Mouse (Mus musculus) thymus, postnatal 4 days (tissue): Measurements from ENCODE around the gene Simc1.

ENCODE experiments used
- DNase-seq: peaks from one replicate; pipeline ENCODE4 v3.0.0; 2021

Gene Simc1

GRCm38 (mm10) chr13:54589414-54589995, 85.9 kb downstream of the Simc1 start:
- no peak for DNase-seq

- peak; percentile 94 for DNase-seq
Measured at GRCm38 (mm10) chr13:54589996-54590951, 86.7 kb downstream of the Simc1 start, which contains the start of the genes Nop16 and Higd2a. Nop16 (minus strand) TSS chr13:54590090. Higd2a (plus strand) TSS chr13:54590207.

DNA sequence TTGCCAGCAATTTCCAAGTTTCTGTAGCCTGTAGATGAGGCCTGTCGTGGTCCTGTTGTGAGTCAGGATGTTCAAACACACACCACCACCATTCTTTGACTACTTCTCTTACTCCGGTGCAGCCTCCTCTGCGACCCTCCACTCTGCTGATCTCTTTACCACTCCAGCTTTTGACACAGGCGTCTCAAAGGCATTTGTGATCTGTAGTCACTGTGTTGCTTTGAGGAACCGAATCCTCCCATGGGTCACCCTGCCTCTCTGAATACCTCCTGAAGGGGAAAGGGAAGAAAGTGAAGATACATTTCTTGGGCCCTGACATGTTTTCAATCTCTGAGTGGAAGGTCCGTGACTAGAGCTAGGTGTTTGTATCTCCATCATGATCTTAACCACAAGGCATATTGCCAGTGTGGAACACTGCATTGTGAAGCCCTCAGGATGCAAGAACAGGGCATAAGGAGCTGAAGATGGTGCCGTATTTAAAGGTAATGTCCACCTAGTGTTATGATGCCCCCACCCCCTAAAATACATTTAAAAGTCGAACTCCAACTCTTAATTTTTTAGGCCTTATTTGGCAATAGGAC, 88.3 kb downstream of the Simc1 start:
- DNase-seq, result no peak

DNA sequence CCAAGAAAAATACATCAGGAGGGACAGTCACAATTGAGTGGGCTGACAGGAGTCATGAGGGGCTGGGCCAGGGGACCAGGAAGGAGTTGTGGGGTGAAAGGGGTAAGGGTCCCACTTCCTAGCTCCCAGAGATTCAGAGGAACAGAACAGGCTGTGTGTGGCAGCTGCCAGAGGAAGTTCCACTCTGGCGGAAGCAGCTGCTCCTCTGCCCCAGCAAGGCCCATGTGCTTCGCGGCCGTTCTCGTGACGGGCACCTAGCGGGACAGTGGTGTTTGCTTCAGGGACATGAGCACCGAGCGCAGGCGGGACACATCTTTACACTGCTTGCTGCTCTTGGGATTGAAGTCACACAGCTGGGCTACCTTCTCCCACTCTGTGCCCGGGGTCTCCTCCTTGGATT, 90.0 kb downstream of the Simc1 start:
- DNase-seq, result no peak

DNA sequence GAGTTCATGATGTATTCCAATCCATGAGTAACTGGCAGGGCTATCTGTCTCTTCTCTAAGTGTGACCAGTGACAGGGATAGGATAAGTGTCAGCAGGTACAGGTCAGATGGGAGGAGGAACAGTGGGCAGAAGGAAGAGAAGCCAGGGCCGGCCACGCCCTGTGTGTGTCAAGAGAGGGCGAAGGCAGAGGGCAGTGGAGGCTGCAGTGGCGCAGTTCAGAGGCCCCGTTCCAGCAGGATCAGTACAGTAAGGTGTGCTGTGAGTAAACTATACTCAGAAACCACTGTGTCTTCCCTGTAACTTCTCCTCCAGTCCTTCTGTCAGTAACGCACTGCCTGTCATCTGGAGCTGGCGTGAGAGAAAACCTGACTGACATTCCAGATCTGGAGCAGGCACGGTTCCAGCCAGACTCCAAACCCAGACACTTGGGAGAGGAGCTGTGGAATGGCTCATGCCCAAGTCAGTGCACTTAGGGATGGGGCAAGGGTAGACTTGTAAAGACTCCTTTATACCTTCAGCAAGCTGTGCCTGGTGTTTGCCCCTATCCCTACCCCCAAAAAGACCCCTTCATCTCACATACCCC, 92.6 kb downstream of the Simc1 start:
- DNase-seq, result no peak

- DNase-seq, result no peak
Measured at GRCm38 (mm10) chr13:54596870-54597269, 93.3 kb downstream of the Simc1 start.

DNA sequence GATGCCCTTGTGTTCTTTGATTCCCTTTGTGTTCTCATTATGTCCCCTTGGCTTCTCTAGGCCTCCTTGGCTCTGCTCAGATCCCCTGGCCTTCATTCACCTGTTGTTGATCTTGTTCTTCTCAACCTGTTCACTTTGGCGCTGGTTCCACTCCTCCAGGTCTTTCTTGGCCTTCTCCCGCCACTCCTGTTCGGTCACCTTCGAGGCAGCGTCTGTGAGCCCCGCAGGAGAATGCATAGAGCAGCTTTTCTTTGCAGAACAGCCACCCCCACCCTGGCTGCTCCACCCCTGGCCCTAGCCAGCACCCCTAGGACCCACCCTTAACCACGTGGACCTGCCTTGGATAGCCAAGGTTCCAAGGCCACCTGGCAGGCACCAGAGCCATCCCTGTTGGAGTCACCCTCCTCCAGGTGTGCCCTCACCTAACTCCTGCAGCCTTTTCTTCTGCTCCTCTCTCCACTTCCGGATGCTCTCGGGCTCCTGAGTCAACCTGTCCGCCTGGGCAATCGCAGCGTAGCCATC, 95.1 kb downstream of the Simc1 start:
- no peak for DNase-seq
